In genomic region chr7:98504726-98505314, GRCm38 (mm10) we compare ENCODE assay signal across 7 mouse cellular contexts. TPM values are rescaled to one million over a fixed set of nuclear protein-coding genes. Genes with fewer than 3 reads are reported as not detected.
DNase-seq lines count a peak whose midpoint lies in the region; ATAC-seq and TF ChIP-seq lines count a peak whose summit lies in the region.

No protein-coding gene starts in this region.

- peaks cover 29% of the 10 kb centered on the region for H3K4me1 ChIP-seq in lung, embryonic 15.5 days
- peaks cover 29% of the 10 kb centered on the region for H3K4me1 ChIP-seq in embryonic facial prominence, embryonic 14.5 days (ENCODE audit: control insufficient read depth, insufficient read depth, low read length)
- peaks cover 16% of the 10 kb centered on the region for H3K4me1 ChIP-seq in heart, embryonic 16.5 days (ENCODE audit: control insufficient read depth, insufficient read depth, low read length)
- H3K4me1 ChIP-seq in liver, postnatal 0 days (ENCODE audit: insufficient read depth) = no peaks in the 10 kb centered on the region

- H3K9me3 ChIP-seq in lung, embryonic 15.5 days = no peaks in the 10 kb centered on the region
- H3K9me3 ChIP-seq in embryonic facial prominence, embryonic 14.5 days (ENCODE audit: control insufficient read depth, low read length) = no peaks in the 10 kb centered on the region
- no peaks in the 10 kb centered on the region for H3K9me3 ChIP-seq in heart, embryonic 16.5 days (replicated peaks; ENCODE audit: control insufficient read depth, low read length)
- H3K9me3 ChIP-seq in liver, postnatal 0 days (ENCODE audit: low read length) = no peaks in the 10 kb centered on the region

- TF ChIP-seq CTCF in liver, postnatal 0 days (IDR thresholded peaks at IDR 0.05; ENCODE audit: low read depth) = no peak

- DNase-seq in lung, adult 18-20 months = no peak
- no peak for DNase-seq in embryonic facial prominence, embryonic 14.5 days (ENCODE audit: low spot score)
- no peak for DNase-seq in liver, postnatal 0 days
- DNase-seq in B cell, adult 2 months = no peak
- DNase-seq in embryo, embryonic 10.5 days (ENCODE audit: low spot score) = no peak

- no peak overlapping the region for H3K4me2 ChIP-seq in lung, embryonic 15.5 days
- no peak overlapping the region for H3K4me2 ChIP-seq in embryonic facial prominence, embryonic 14.5 days (ENCODE audit: low read depth, low read length)
- H3K4me2 ChIP-seq in heart, embryonic 16.5 days (ENCODE audit: low read depth, low read length) = no peak overlapping the region
- H3K4me2 ChIP-seq in liver, postnatal 0 days (ENCODE audit: low read depth, low read length) = no peak overlapping the region

- H3K27me3 ChIP-seq in lung, embryonic 15.5 days = no peaks in the 10 kb centered on the region
- H3K27me3 ChIP-seq in embryonic facial prominence, embryonic 14.5 days (replicated peaks; ENCODE audit: control insufficient read depth, insufficient read depth, low read length) = no peaks in the 10 kb centered on the region
- H3K27me3 ChIP-seq in heart, embryonic 16.5 days (ENCODE audit: control insufficient read depth, insufficient read depth, low read length) = no peaks in the 10 kb centered on the region
- no peaks in the 10 kb centered on the region for H3K27me3 ChIP-seq in liver, postnatal 0 days (ENCODE audit: insufficient read depth, low read length)

- 21% methylated on average over 5 of the region's 5 CpGs for WGBS in lung, embryonic 15.5 days
- 30% methylated on average over 5 of the region's 5 CpGs for WGBS in embryonic facial prominence, embryonic 14.5 days
- 30% methylated on average over 5 of the region's 5 CpGs for WGBS in heart, embryonic 16.5 days
- 41% methylated on average over 5 of the region's 5 CpGs for WGBS in liver, postnatal 0 days (ENCODE audit: insufficient replicate concordance)

- TF ChIP-seq EP300 in liver, postnatal 0 days (IDR thresholded peaks at IDR 0.05; ENCODE audit: low read depth) = no peak

- ATAC-seq in lung, embryonic 15.5 days (ENCODE audit: borderline replicate concordance, extremely low read depth, low FRiP score, low TSS enrichment) = peak; percentile 71
- 0 out of 2 replicates have a peak, but pooled peaks have one; percentile 27 for ATAC-seq in embryonic facial prominence, embryonic 14.5 days (ENCODE audit: low read depth)
- ATAC-seq in heart, embryonic 16.5 days (replicated peaks; ENCODE audit: extremely low read depth, insufficient read depth, low FRiP score) = no peak; the same call in 1 of the 2 replicates
- no peak for ATAC-seq in liver, postnatal 0 days

- peak overlapping the region; percentile 80 for H3K27ac ChIP-seq in lung, embryonic 15.5 days
- peak overlapping the region; percentile 39 for H3K27ac ChIP-seq in embryonic facial prominence, embryonic 14.5 days (replicated peaks; ENCODE audit: low read depth, low read length)
- peak overlapping the region; percentile 40 for H3K27ac ChIP-seq in heart, embryonic 16.5 days (ENCODE audit: low read length)
- peak overlapping the region; percentile 44; the same call in 1 of the 2 replicates for H3K27ac ChIP-seq in liver, postnatal 0 days (ENCODE audit: low read depth)

- H3K4me3 ChIP-seq in lung, embryonic 15.5 days = no peak overlapping the region
- H3K4me3 ChIP-seq in embryonic facial prominence, embryonic 14.5 days (ENCODE audit: low read depth, low read length) = no peak overlapping the region
- no peak overlapping the region for H3K4me3 ChIP-seq in heart, embryonic 16.5 days (ENCODE audit: low read length)
- no peak overlapping the region for H3K4me3 ChIP-seq in liver, postnatal 0 days (ENCODE audit: low read depth, low read length)

- no peaks in the 10 kb centered on the region for H3K36me3 ChIP-seq in lung, embryonic 15.5 days
- H3K36me3 ChIP-seq in embryonic facial prominence, embryonic 14.5 days (ENCODE audit: control insufficient read depth, insufficient read depth, low read length) = no peaks in the 10 kb centered on the region
- H3K36me3 ChIP-seq in heart, embryonic 16.5 days (ENCODE audit: control insufficient read depth, insufficient read depth) = no peaks in the 10 kb centered on the region
- no peaks in the 10 kb centered on the region for H3K36me3 ChIP-seq in liver, postnatal 0 days (replicated peaks; ENCODE audit: insufficient read depth, low read length)

- H3K9ac ChIP-seq in lung, embryonic 15.5 days = no peak overlapping the region
- H3K9ac ChIP-seq in embryonic facial prominence, embryonic 14.5 days (ENCODE audit: low read depth, low read length) = no peak overlapping the region
- peak overlapping the region; percentile 50 for H3K9ac ChIP-seq in heart, embryonic 16.5 days (ENCODE audit: low read length)
- no peak overlapping the region for H3K9ac ChIP-seq in liver, postnatal 0 days (replicated peaks)

RNA-seq across cellular contexts. Expression of gene Lrrc32, which starts 15.7 kb away (rescaled TPM):
- 4.8 and 5.5 TPM in 2 replicates for polyA plus RNA-seq in lung, embryonic 15.5 days (2015; fragmentation: Nextera tagmentation; extraction: Ambion mirVana)
- polyA plus RNA-seq in embryonic facial prominence, embryonic 14.5 days (2014; fragmentation: Nextera tagmentation; extraction: Ambion mirVana) = 9.7 and 10.6 TPM in 2 replicates
- 7.7 and 8.3 TPM in 2 replicates for polyA plus RNA-seq in heart, embryonic 16.5 days (2015; fragmentation: Nextera tagmentation; extraction: Ambion mirVana)
- 6.1 and 6.2 TPM in 2 replicates for polyA plus RNA-seq in liver, postnatal 0 days (2015; fragmentation: Nextera tagmentation; extraction: Ambion mirVana)

Comparison
In these comparisons a context has a peak if more than half of its experiments do, and no peak if none do; other contexts are left out.
1. ATAC-seq: peak in lung, embryonic 15.5 days (single experiment) and embryonic facial prominence, embryonic 14.5 days (single experiment); none in heart, embryonic 16.5 days (single experiment) and liver, postnatal 0 days (single experiment).
2. Peak in every context shown above with its lines, with median percentiles within 50 percentile points of each other: H3K27ac ChIP-seq.